Mouse (Mus musculus): Measurements from ENCODE around the gene Rufy4.
A peak's percentile ranks its signal among the peaks of the same experiment; 100 is the strongest.

Rufy4 gene

GRCm38 (mm10) chr1:74110932-74111695 is 14.2 kb upstream of the Rufy4 start:
- Histone ChIP-seq H3K4me3 (replicated peaks; ENCODE audit: low read length) (peak overlapping the region; percentile 43), H3K27me3 (ENCODE audit: insufficient read depth, low read length) (peaks cover 66% of the 10 kb centered on the region), H3K9me3 (ENCODE audit: low read length) (no peaks in the 10 kb centered on the region), H3K4me1 (replicated peaks; ENCODE audit: low read depth, low read length) (peaks cover 72% of the 10 kb centered on the region), H3K36me3 (ENCODE audit: insufficient read depth, low read length) (no peaks in the 10 kb centered on the region)
- TF ChIP-seq NANOG (IDR thresholded peaks at IDR 0.05; ENCODE audit: borderline replicate concordance, low read length) (peak; percentile 82), POU5F1 (IDR thresholded peaks at IDR 0.05; ENCODE audit: borderline replicate concordance, low read length) (no peak)

DNA sequence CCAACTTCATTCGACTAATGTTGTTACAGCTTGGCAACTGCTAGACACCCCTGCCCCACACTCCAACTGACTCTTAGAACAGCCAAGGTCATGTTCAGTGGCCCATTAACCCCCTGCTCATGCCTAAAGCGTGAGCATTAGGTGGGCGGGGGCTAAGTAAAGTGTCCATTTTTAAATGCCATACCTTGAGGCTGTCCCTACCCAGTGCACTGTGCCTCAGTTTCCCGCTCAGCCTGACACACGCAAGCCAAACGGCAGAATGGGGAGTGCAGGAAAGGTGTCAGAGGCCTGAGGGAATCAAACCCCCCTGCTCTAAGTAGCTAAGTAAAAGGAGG is 13.7 kb upstream of the Rufy4 start:
- Histone ChIP-seq H3K27me3 (ENCODE audit: insufficient read depth, low read length) (peaks cover 64% of the 10 kb centered on the region), H3K4me1 (replicated peaks; ENCODE audit: low read depth, low read length) (peaks cover 66% of the 10 kb centered on the region), H3K4me3 (replicated peaks; ENCODE audit: low read length) (peak overlapping the region; percentile 43; the same call in 1 of the 2 replicates), H3K36me3 (ENCODE audit: insufficient read depth, low read length) (no peaks in the 10 kb centered on the region), H3K9me3 (ENCODE audit: low read length) (no peaks in the 10 kb centered on the region)
- TF ChIP-seq CTCF (conservative IDR thresholded peaks at IDR 0.05; ENCODE audit: low read length) (no peak), NANOG (IDR thresholded peaks at IDR 0.05; ENCODE audit: borderline replicate concordance, low read length) (peak; percentile 30), POU5F1 (IDR thresholded peaks at IDR 0.05; ENCODE audit: borderline replicate concordance, low read length) (no peak)

DNA sequence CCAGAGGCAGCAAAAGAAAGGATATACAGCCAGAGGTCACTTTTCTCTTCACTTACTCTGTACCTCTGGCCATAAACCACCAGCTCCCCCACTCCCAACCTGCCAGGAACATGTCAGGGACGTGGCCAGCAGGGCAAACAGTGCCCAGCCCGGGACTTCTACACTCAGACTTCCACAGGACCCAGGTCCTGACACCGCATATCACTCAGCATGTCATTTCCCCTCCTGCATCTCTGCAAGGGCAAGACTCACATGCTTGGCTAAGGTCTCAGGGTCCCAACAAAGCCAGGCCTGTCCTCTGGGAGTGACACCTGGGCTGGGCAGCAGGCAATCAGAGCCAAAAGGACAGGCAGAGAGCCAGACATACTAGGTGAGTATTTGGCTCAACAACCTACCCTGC is 12.3 kb upstream of the Rufy4 start:
- no peak overlapping the region for H3K4me3 ChIP-seq (replicated peaks; ENCODE audit: low read length)
- peaks cover 54% of the 10 kb centered on the region for H3K4me1 ChIP-seq (replicated peaks; ENCODE audit: low read depth, low read length)
- H3K36me3 ChIP-seq (ENCODE audit: insufficient read depth, low read length): no peaks in the 10 kb centered on the region
- no peak for TF ChIP-seq POU5F1 (IDR thresholded peaks at IDR 0.05; ENCODE audit: borderline replicate concordance, low read length)
- no peak for TF ChIP-seq CTCF (conservative IDR thresholded peaks at IDR 0.05; ENCODE audit: low read length)
- TF ChIP-seq NANOG (IDR thresholded peaks at IDR 0.05; ENCODE audit: borderline replicate concordance, low read length): no peak
- no peaks in the 10 kb centered on the region for H3K9me3 ChIP-seq (ENCODE audit: low read length)
- H3K27me3 ChIP-seq (ENCODE audit: insufficient read depth, low read length): peaks cover 66% of the 10 kb centered on the region

DNA sequence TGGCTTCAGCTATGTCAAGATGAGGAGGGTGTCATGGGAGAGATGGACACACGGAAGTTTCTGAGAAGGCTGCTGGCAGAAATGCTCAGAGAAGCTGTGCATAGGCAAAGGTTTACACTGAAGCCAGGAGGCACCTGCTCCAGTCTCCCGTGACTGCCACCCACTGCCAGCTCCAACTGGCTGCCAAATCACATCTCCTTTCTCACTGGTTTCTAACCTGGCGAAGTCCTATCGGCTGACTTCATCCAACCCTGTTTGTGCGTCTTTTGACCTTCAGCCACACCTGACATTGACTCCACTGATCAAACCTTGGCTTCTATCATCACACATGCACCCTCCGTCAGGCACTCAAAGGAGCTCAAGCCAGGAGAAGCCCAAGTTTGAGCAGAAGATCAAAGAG is 7.5 kb upstream of the Rufy4 start:
- Histone ChIP-seq H3K9me3 (ENCODE audit: low read length) (no peaks in the 10 kb centered on the region), H3K4me1 (replicated peaks; ENCODE audit: low read depth, low read length) (peaks cover 15% of the 10 kb centered on the region), H3K36me3 (ENCODE audit: insufficient read depth, low read length) (no peaks in the 10 kb centered on the region), H3K27me3 (ENCODE audit: insufficient read depth, low read length) (peaks cover 90% of the 10 kb centered on the region), H3K4me3 (replicated peaks; ENCODE audit: low read length) (no peak overlapping the region)
- no peak for TF ChIP-seq CTCF (conservative IDR thresholded peaks at IDR 0.05; ENCODE audit: low read length)
- no peak for TF ChIP-seq NANOG (IDR thresholded peaks at IDR 0.05; ENCODE audit: borderline replicate concordance, low read length)
- no peak for TF ChIP-seq POU5F1 (IDR thresholded peaks at IDR 0.05; ENCODE audit: borderline replicate concordance, low read length)

DNA sequence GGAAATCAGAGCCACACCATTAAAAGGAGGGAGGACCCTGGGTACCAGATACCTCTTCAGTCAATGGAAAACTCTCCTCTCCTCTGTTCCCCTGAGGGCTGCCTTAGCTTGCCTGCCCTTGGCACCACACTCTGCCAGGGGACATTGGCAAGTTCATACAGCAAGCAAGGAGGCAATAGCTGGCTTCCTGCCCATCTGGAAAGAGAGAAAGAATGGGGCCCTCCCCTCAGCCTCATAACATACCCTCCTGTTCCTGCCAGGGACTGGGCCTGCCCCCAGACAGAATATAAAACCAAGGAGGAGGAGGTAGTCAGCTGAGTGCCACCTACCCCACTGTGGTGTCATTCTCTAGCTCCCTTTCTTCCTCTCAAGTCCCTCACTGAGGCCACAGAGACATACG is 6.2 kb upstream of the Rufy4 start:
- Histone ChIP-seq H3K4me1 (replicated peaks; ENCODE audit: low read depth, low read length) (peaks cover 4% of the 10 kb centered on the region; the same call in 1 of the 2 replicates), H3K36me3 (ENCODE audit: insufficient read depth, low read length) (no peaks in the 10 kb centered on the region), H3K4me3 (replicated peaks; ENCODE audit: low read length) (no peak overlapping the region), H3K27me3 (ENCODE audit: insufficient read depth, low read length) (peaks cover 93% of the 10 kb centered on the region), H3K9me3 (ENCODE audit: low read length) (no peaks in the 10 kb centered on the region)
- TF ChIP-seq POU5F1 (IDR thresholded peaks at IDR 0.05; ENCODE audit: borderline replicate concordance, low read length): no peak
- no peak for TF ChIP-seq CTCF (conservative IDR thresholded peaks at IDR 0.05; ENCODE audit: low read length)
- TF ChIP-seq NANOG (IDR thresholded peaks at IDR 0.05; ENCODE audit: borderline replicate concordance, low read length): no peak

GRCm38 (mm10) chr1:74121138-74121537 is 4.2 kb upstream of the Rufy4 start:
- peaks cover 13% of the 10 kb centered on the region for H3K4me1 ChIP-seq (replicated peaks; ENCODE audit: low read depth, low read length)
- no peaks in the 10 kb centered on the region for H3K9me3 ChIP-seq (ENCODE audit: low read length)
- peaks cover 95% of the 10 kb centered on the region for H3K27me3 ChIP-seq (ENCODE audit: insufficient read depth, low read length)
- H3K36me3 ChIP-seq (ENCODE audit: insufficient read depth, low read length): no peaks in the 10 kb centered on the region
- no peak overlapping the region for H3K4me3 ChIP-seq (replicated peaks; ENCODE audit: low read length)
- no peak for TF ChIP-seq CTCF (conservative IDR thresholded peaks at IDR 0.05; ENCODE audit: low read length)
- no peak for TF ChIP-seq NANOG (IDR thresholded peaks at IDR 0.05; ENCODE audit: borderline replicate concordance, low read length)
- TF ChIP-seq POU5F1 (IDR thresholded peaks at IDR 0.05; ENCODE audit: borderline replicate concordance, low read length): no peak

- H3K4me1 ChIP-seq (replicated peaks; ENCODE audit: low read depth, low read length): peaks cover 13% of the 10 kb centered on the region
- TF ChIP-seq CTCF (conservative IDR thresholded peaks at IDR 0.05; ENCODE audit: low read length): no peak
- H3K4me3 ChIP-seq (replicated peaks; ENCODE audit: low read length): no peak overlapping the region
- peaks cover 94% of the 10 kb centered on the region for H3K27me3 ChIP-seq (ENCODE audit: insufficient read depth, low read length)
- H3K9me3 ChIP-seq (ENCODE audit: low read length): no peaks in the 10 kb centered on the region
- H3K36me3 ChIP-seq (ENCODE audit: insufficient read depth, low read length): no peaks in the 10 kb centered on the region
These were observed 3.3 kb upstream of the Rufy4 start for GRCm38 (mm10) chr1:74121821-74122576.

GRCm38 (mm10) chr1:74123215-74123614 is 2.1 kb upstream of the Rufy4 start:
- H3K9me3 ChIP-seq (ENCODE audit: low read length): no peaks in the 10 kb centered on the region
- H3K27me3 ChIP-seq (ENCODE audit: insufficient read depth, low read length): peaks cover 91% of the 10 kb centered on the region
- no peak overlapping the region for H3K4me3 ChIP-seq (replicated peaks; ENCODE audit: low read length)
- H3K36me3 ChIP-seq (ENCODE audit: insufficient read depth, low read length): no peaks in the 10 kb centered on the region
- peaks cover 13% of the 10 kb centered on the region for H3K4me1 ChIP-seq (replicated peaks; ENCODE audit: low read depth, low read length)
- TF ChIP-seq POU5F1 (IDR thresholded peaks at IDR 0.05; ENCODE audit: borderline replicate concordance, low read length) (no peak), CTCF (conservative IDR thresholded peaks at IDR 0.05; ENCODE audit: low read length) (no peak), NANOG (IDR thresholded peaks at IDR 0.05; ENCODE audit: borderline replicate concordance, low read length) (no peak)

Measured in E14TG2a.4 (cell line).